Mouse (Mus musculus) CH12.LX (cell line): ENCODE results near the gene Fgfr2.

ENCODE experiments used
- CTCF ChIP-seq, 2 experiments: IDR thresholded peaks in 1 of 2; conservative IDR thresholded peaks in 1 of 2; 2 replicates each; pipeline ENCODE4 v1.5.1; 2011 to 2012; ENCODE audit warnings: low read depth in 2 of 2, low read length in 2 of 2, improper control_type of control experiment in 1 of 2, inconsistent platforms in 1 of 2, mild to moderate bottlenecking in 1 of 2, moderate library complexity in 1 of 2
- POLR2A ChIP-seq: IDR thresholded peaks from 2 replicates; pipeline ENCODE4 v1.6.1; 2011; ENCODE audit warnings: low read depth, mild to moderate bottlenecking, improper control_type of control experiment, low read length
- USF1 ChIP-seq: IDR thresholded peaks from 2 replicates; pipeline ENCODE4 v1.6.1; 2014; ENCODE audit warnings: low read depth, mild to moderate bottlenecking, inconsistent platforms, low read length, improper control_type of control experiment

GRCm38 (mm10) chr7:132204073-132204612 is 919.0 kb downstream of the Fgfr2 start:
- TF ChIP-seq CTCF (conservative IDR thresholded peaks at IDR 0.05 in 1 of 2, IDR thresholded peaks at IDR 0.05 in 1 of 2; ENCODE audit: low read depth in 2 of 2, low read length in 2 of 2) (no peak), POLR2A (no peak), USF1 (no peak)
